Comparison of ENCODE assay signal across 7 mouse cellular contexts in genomic region chr14:25587487-25588001, GRCm38 (mm10).
DNase-seq lines count a peak whose midpoint lies in the region; ATAC-seq and TF ChIP-seq lines count a peak whose summit lies in the region.

No protein-coding gene starts in this region.

- CTCF ChIA-PET in Patski (lab: Charles Lee) = interaction anchor here (0.7 to 1.6 kb wide), 3 partner anchors 8 to 59 kb away, joined by 3 to 6 read pairs (median 3); no protein-coding TSS in a partner anchor

- peak; percentile 56; the same call in 1 of the 2 replicates for TF ChIP-seq EP300 in ES-Bruce4 (IDR thresholded peaks at IDR 0.05; ENCODE audit: insufficient read depth, low read depth, low read length)

- ATAC-seq in Patski = peak; percentile 18
- ATAC-seq in hindbrain, embryonic 12.5 days (ENCODE audit: low FRiP score) = peak; percentile 71
- ATAC-seq in limb, embryonic 12.5 days (ENCODE audit: insufficient number of reproducible peaks, insufficient read depth, low FRiP score, low TSS enrichment, low read depth) = no peak
- ATAC-seq in midbrain, embryonic 13.5 days = peak; percentile 59

- H3K4me2 ChIP-seq in hindbrain, embryonic 12.5 days (replicated peaks) = peak overlapping the region; percentile 20
- peak overlapping the region; percentile 19 for H3K4me2 ChIP-seq in limb, embryonic 12.5 days
- peak overlapping the region; percentile 35 for H3K4me2 ChIP-seq in midbrain, embryonic 13.5 days (replicated peaks)

- in situ Hi-C loops in Patski (cut with MboI; ENCODE audit: low pct_unique_long_range_greater_than_20kb) = no loop called here

- POLR2A ChIA-PET in Patski (lab: Charles Lee) = interaction anchor here (1.4 kb wide), 1 partner anchor 129 kb away, joined by 5 read pairs; the partner anchor contains the start of gene Zmiz1

- H3K4me1 ChIP-seq in ES-Bruce4 (ENCODE audit: control insufficient read depth, insufficient read depth, low read length) = peaks cover 30% of the 10 kb centered on the region
- peaks cover 92% of the 10 kb centered on the region for H3K4me1 ChIP-seq in forebrain, embryonic 10.5 days
- H3K4me1 ChIP-seq in hindbrain, embryonic 12.5 days = peaks cover 80% of the 10 kb centered on the region
- peaks cover 72% of the 10 kb centered on the region for H3K4me1 ChIP-seq in limb, embryonic 12.5 days (replicated peaks)
- peaks cover 90% of the 10 kb centered on the region for H3K4me1 ChIP-seq in midbrain, embryonic 13.5 days (replicated peaks)

- H3K27me3 ChIP-seq in ES-Bruce4 (ENCODE audit: control insufficient read depth, insufficient read depth, low read length, poor library complexity, severe bottlenecking) (no peaks in the 10 kb centered on the region), Patski (no peaks in the 10 kb centered on the region)
- no peaks in the 10 kb centered on the region for H3K27me3 ChIP-seq in forebrain, embryonic 10.5 days (ENCODE audit: poor library complexity, severe bottlenecking)
- H3K27me3 ChIP-seq in hindbrain, embryonic 12.5 days = no peaks in the 10 kb centered on the region
- no peaks in the 10 kb centered on the region for H3K27me3 ChIP-seq in limb, embryonic 12.5 days
- no peaks in the 10 kb centered on the region for H3K27me3 ChIP-seq in midbrain, embryonic 13.5 days

- no peak for DNase-seq in Patski (ENCODE audit: low read depth, low spot score)
- DNase-seq in forebrain, embryonic 10.5 days (ENCODE audit: extremely low spot score, low spot score) = peak; percentile 56
- DNase-seq in spleen, adult 18-20 months = no peak

- H3K36me3 ChIP-seq in ES-Bruce4 (ENCODE audit: control insufficient read depth, insufficient read depth, low read length, poor library complexity, severe bottlenecking) = no peaks in the 10 kb centered on the region
- peaks cover 52% of the 10 kb centered on the region for H3K36me3 ChIP-seq in forebrain, embryonic 10.5 days (replicated peaks)
- H3K36me3 ChIP-seq in hindbrain, embryonic 12.5 days = peaks cover 12% of the 10 kb centered on the region
- H3K36me3 ChIP-seq in limb, embryonic 12.5 days = peaks cover 67% of the 10 kb centered on the region
- peaks cover 32% of the 10 kb centered on the region for H3K36me3 ChIP-seq in midbrain, embryonic 13.5 days

- no peak for TF ChIP-seq POLR2A in ES-Bruce4 (IDR thresholded peaks at IDR 0.05; ENCODE audit: insufficient read depth, low read length)

- no peaks in the 10 kb centered on the region for H3K9me3 ChIP-seq in ES-Bruce4 (replicated peaks; ENCODE audit: control insufficient read depth, insufficient read depth, low read length, poor library complexity, severe bottlenecking)
- no peaks in the 10 kb centered on the region for H3K9me3 ChIP-seq in forebrain, embryonic 10.5 days
- no peaks in the 10 kb centered on the region for H3K9me3 ChIP-seq in hindbrain, embryonic 12.5 days (replicated peaks)
- no peaks in the 10 kb centered on the region for H3K9me3 ChIP-seq in limb, embryonic 12.5 days
- H3K9me3 ChIP-seq in midbrain, embryonic 13.5 days = no peaks in the 10 kb centered on the region

- H3K9ac ChIP-seq in ES-Bruce4 (ENCODE audit: low read depth, poor library complexity, severe bottlenecking) = no peak overlapping the region
- peak overlapping the region; percentile 59 for H3K9ac ChIP-seq in hindbrain, embryonic 12.5 days
- H3K9ac ChIP-seq in limb, embryonic 12.5 days (replicated peaks) = peak overlapping the region; percentile 31; the same call in 1 of the 2 replicates
- peak overlapping the region; percentile 61 for H3K9ac ChIP-seq in midbrain, embryonic 13.5 days (replicated peaks)

- H3K27ac ChIP-seq in ES-Bruce4 (ENCODE audit: insufficient read depth, low read length) = no peak overlapping the region
- H3K27ac ChIP-seq in forebrain, embryonic 10.5 days = peak overlapping the region; percentile 97
- H3K27ac ChIP-seq in hindbrain, embryonic 12.5 days = peak overlapping the region; percentile 99
- H3K27ac ChIP-seq in limb, embryonic 12.5 days = peak overlapping the region; percentile 91
- H3K27ac ChIP-seq in midbrain, embryonic 13.5 days = peak overlapping the region; percentile 99

- TF ChIP-seq CTCF in ES-Bruce4 (IDR thresholded peaks at IDR 0.05; ENCODE audit: low read depth, low read length) = no peak
- TF ChIP-seq CTCF in Patski (IDR thresholded peaks at IDR 0.05) = no peak

- H3K4me3 ChIP-seq in ES-Bruce4 (ENCODE audit: low read depth, low read length) = no peak overlapping the region
- peak overlapping the region; percentile 27 for H3K4me3 ChIP-seq in forebrain, embryonic 10.5 days
- no peak overlapping the region for H3K4me3 ChIP-seq in hindbrain, embryonic 12.5 days
- H3K4me3 ChIP-seq in limb, embryonic 12.5 days (replicated peaks) = no peak overlapping the region
- no peak overlapping the region for H3K4me3 ChIP-seq in midbrain, embryonic 13.5 days (replicated peaks)

- WGBS in forebrain, embryonic 10.5 days = 5% methylated on average over 6 of the region's 6 CpGs
- 7% methylated on average over 6 of the region's 6 CpGs for WGBS in hindbrain, embryonic 12.5 days
- 8% methylated on average over 6 of the region's 6 CpGs for WGBS in limb, embryonic 12.5 days
- 5% methylated on average over 6 of the region's 6 CpGs for WGBS in midbrain, embryonic 13.5 days
